Mouse (Mus musculus): ENCODE data around the gene Epha3. TPM values are rescaled to one million over a fixed set of nuclear protein-coding genes. Genes with fewer than 3 reads are reported as not detected.

Gene Epha3
- polyA plus RNA-seq, 1 experiment from 2014 or later = 35.0 TPM

DNA sequence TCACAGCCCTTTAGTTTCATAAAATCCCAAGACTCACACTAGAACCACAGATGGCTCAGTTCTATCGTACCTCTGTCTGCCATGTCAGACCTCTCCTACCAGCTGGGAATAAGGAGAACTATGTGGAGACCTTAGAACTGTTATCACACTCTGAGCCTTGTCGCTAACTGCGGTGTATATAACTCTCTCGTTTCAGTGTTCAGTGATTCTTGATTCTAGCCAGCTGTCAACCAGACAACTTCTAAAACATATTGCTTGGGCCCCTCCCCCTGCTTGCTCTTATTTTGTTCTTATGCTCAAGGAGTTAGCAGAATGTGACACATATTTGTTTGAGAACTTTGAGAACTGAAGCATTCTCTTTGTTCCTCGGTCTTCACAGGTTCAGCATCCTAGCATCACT, 83.8 kb downstream of the Epha3 start:
- H3K9me3 ChIP-seq = no peaks in the 10 kb centered on the region
- no peak overlapping the region for H3K27ac ChIP-seq
- WGBS = 36% methylated on average over 5 of the region's 5 CpGs
- no peak for ATAC-seq (ENCODE audit: borderline replicate concordance, extremely low read depth, low FRiP score, low TSS enrichment)
- H3K4me2 ChIP-seq = no peak overlapping the region
- no peaks in the 10 kb centered on the region for H3K27me3 ChIP-seq
- no peak overlapping the region for H3K4me3 ChIP-seq
- H3K9ac ChIP-seq = no peak overlapping the region
- H3K36me3 ChIP-seq = no peaks in the 10 kb centered on the region
- 0 out of 2 replicates have a peak, but pooled peaks cover 3% of the 10 kb centered on the region for H3K4me1 ChIP-seq

DNA sequence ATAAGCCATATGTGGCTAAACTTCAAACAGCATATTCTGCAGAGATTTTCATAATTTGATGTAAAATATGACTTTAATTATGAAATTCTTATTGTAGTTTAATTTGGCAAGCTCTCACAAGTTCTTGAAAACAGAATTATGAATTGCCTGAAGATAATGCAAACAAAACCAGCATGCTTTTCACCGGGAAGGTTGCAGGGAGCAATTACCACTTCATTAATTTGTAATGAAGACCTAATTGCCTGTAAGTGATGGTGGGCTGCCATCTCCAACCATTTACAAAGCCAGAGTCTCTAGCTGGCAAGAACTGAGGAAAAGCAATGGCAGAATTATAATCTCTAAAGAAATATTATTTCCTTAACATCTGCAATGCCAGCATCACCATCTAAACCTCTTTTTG, 86.2 kb downstream of the Epha3 start:
- 21% methylated on average over 1 of the region's 1 CpGs for WGBS

DNA sequence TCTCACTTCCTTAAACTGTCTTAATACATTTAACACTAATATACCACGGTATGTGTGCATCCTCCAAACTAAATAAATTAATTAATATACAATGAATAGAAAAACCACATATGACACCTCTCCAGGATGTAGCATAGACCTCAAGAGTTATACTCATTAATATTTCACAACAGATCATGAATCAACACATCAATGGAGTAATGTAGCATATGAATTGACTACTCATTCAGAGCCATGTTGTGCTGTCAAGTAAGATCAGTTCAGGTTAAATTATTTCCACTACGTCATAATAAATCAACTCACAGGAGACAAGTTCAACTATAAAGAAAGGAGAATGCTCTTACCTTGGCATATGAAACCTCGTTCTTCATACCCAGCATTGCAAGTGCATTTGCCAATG, 91.4 kb downstream of the Epha3 start:
- H3K4me2 ChIP-seq = no peak overlapping the region
- no peak overlapping the region for H3K4me3 ChIP-seq
- H3K9ac ChIP-seq = no peak overlapping the region
- 92% methylated on average over 3 of the region's 3 CpGs for WGBS
- H3K36me3 ChIP-seq = no peaks in the 10 kb centered on the region
- H3K4me1 ChIP-seq = no peaks in the 10 kb centered on the region
- H3K9me3 ChIP-seq = no peaks in the 10 kb centered on the region
- H3K27me3 ChIP-seq = no peaks in the 10 kb centered on the region
- H3K27ac ChIP-seq = no peak overlapping the region
- ATAC-seq (ENCODE audit: borderline replicate concordance, extremely low read depth, low FRiP score, low TSS enrichment) = no peak

More for the DNA sequence above, 86.2 kb downstream of the Epha3 start:
- no peaks in the 10 kb centered on the region for H3K36me3 ChIP-seq
- no peak overlapping the region for H3K9ac ChIP-seq
- H3K27me3 ChIP-seq = no peaks in the 10 kb centered on the region
- no peak overlapping the region for H3K4me2 ChIP-seq
- H3K9me3 ChIP-seq = no peaks in the 10 kb centered on the region
- H3K4me3 ChIP-seq = no peak overlapping the region
- H3K27ac ChIP-seq = no peak overlapping the region
- H3K4me1 ChIP-seq = 0 out of 2 replicates have a peak, but pooled peaks cover 3% of the 10 kb centered on the region
- no peak for ATAC-seq (ENCODE audit: borderline replicate concordance, extremely low read depth, low FRiP score, low TSS enrichment)

DNA sequence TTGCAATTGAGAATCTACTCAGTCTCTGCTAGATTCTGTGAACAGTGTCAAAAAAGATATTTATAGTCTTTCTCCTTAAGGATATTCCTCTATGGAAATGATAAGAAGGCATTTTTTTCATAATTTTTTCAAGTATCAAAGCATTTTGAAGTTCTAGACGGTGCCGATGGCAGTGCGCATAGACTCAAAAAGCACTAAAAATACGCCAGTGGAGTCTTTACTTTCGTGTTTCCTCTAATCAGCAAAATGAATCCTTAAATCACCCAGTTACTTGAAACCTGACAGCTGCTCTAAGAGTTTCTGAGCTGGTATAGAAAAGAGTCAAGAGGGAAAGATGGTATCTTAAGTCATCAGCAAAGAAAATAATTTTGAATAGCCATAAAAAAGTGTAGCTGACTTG, 96.4 kb downstream of the Epha3 start:
- Histone ChIP-seq H3K9ac (no peak overlapping the region), H3K36me3 (no peaks in the 10 kb centered on the region), H3K4me1 (no peaks in the 10 kb centered on the region), H3K9me3 (no peaks in the 10 kb centered on the region), H3K4me2 (no peak overlapping the region), H3K27ac (no peak overlapping the region), H3K27me3 (no peaks in the 10 kb centered on the region), H3K4me3 (no peak overlapping the region)
- 56% methylated on average over 5 of the region's 5 CpGs for WGBS
- no peak for ATAC-seq (ENCODE audit: borderline replicate concordance, extremely low read depth, low FRiP score, low TSS enrichment)

DNA sequence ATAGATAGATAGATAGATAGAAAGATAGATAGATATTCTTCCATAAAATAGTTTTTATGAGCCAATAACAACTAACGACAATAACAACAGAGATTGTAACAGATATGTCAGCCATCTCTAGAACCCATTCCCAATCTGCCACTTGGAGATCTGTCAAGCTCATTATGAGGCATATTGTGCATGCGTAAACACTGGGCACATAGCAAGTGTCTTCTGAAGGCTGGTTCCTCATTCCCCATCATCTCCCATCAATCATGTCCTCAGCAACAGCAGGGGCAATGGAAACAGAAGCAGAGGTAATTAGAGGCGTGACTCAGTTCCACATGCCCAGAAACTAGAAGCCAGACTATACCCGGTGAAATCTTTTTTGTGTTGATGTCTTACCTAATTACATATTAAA, 102.8 kb downstream of the Epha3 start:
- Histone ChIP-seq H3K36me3 (no peaks in the 10 kb centered on the region), H3K4me1 (no peaks in the 10 kb centered on the region), H3K27me3 (no peaks in the 10 kb centered on the region), H3K9ac (no peak overlapping the region), H3K4me3 (no peak overlapping the region), H3K27ac (no peak overlapping the region), H3K9me3 (no peaks in the 10 kb centered on the region), H3K4me2 (no peak overlapping the region)
- no peak for ATAC-seq (ENCODE audit: borderline replicate concordance, extremely low read depth, low FRiP score, low TSS enrichment)
- 82% methylated on average over 4 of the region's 4 CpGs for WGBS

DNA sequence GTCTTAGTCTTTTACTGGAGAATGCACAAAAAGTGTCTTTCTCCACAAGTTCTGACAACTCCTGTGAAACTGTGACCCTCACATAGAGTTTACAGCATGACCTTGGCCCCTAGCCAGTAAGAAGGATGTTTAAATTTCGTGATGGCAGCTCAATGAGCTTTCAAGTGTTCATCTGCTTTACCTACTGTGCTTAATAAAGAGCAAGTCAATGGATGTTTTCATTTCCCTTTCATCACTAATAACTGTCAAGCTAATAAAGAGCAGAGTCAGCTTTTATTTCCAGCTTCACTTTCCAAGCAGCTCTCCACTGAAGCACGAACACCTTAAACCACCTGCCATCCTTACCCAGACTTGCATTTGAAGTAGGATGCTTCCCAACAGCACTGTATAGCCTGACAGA, 103.9 kb downstream of the Epha3 start:
- Histone ChIP-seq H3K4me2 (no peak overlapping the region), H3K36me3 (no peaks in the 10 kb centered on the region), H3K27ac (no peak overlapping the region), H3K9me3 (no peaks in the 10 kb centered on the region), H3K4me1 (no peaks in the 10 kb centered on the region), H3K9ac (no peak overlapping the region), H3K27me3 (no peaks in the 10 kb centered on the region), H3K4me3 (no peak overlapping the region)
- no peak for ATAC-seq (ENCODE audit: borderline replicate concordance, extremely low read depth, low FRiP score, low TSS enrichment)
- whole genome bisulfite sequencing = 32% methylated on average over 2 of the region's 2 CpGs

DNA sequence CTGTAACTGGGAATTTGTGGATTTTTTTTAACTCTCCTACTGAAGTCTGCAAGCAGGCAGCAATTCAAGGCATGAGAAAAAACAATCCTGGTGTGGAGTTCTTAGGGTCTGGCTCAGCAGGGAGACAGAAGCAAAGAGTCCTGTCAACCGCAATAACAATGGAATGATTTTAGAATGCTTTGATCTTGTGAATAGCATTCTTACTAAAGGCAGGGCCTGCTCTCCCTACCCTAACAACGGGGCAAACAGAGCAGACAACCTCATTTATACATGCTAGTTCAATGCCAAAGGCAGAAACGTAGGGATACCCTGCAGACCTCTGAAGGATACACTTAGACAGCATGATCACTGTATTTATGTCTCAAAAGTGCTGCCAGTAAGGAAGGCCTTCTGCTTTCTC, 110.9 kb downstream of the Epha3 start:
- H3K4me3 ChIP-seq = no peak overlapping the region
- 21% methylated on average over 3 of the region's 3 CpGs for WGBS
- no peak overlapping the region for H3K9ac ChIP-seq
- no peak for ATAC-seq (ENCODE audit: borderline replicate concordance, extremely low read depth, low FRiP score, low TSS enrichment)
- no peak overlapping the region for H3K4me2 ChIP-seq
- no peak overlapping the region for H3K27ac ChIP-seq
- H3K4me1 ChIP-seq = no peaks in the 10 kb centered on the region
- no peaks in the 10 kb centered on the region for H3K9me3 ChIP-seq
- no peaks in the 10 kb centered on the region for H3K36me3 ChIP-seq
- H3K27me3 ChIP-seq = no peaks in the 10 kb centered on the region

DNA sequence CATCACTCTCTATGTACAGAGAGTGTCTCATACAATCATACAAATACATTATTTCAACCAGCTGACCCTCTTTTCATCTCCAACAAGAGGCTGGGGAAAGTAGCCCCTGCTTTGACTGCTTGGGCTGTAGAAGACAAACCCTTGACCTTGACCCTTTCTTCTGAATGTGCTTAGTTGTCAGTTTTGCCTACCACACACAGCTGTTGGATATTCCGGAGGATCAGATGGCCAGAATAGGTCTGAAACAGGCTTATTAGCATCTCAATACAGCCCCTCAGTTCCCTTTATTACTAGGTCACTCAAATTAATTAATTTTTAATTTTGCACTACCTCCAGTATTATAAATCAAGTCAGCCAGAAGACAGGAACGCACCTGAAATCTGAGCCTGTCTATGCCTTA, 116.2 kb downstream of the Epha3 start:
- Histone ChIP-seq H3K4me3 (no peak overlapping the region), H3K4me1 (no peaks in the 10 kb centered on the region), H3K36me3 (no peaks in the 10 kb centered on the region), H3K4me2 (no peak overlapping the region), H3K27me3 (no peaks in the 10 kb centered on the region), H3K9ac (no peak overlapping the region), H3K27ac (no peak overlapping the region), H3K9me3 (no peaks in the 10 kb centered on the region)
- 59% methylated on average over 2 of the region's 2 CpGs for WGBS
- no peak for ATAC-seq (ENCODE audit: borderline replicate concordance, extremely low read depth, low FRiP score, low TSS enrichment)

DNA sequence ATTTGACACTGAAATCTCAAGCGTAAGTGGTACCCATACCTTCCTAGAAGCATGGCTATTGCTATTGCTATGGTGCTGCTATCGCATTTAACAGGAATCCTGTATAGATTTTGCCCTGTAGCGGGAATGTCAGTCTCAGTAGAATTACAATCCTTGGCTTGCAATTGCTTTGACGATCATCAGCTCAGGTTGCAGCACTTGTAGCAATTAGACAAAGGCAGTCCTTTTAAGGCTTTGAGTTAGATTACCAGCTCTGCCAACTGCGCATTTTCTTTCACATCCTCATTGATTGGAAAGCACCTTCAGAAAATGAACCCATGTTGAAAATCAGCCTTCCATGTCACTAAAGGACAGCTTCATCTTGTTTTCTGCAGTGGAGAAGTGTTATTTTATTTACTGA, 118.5 kb downstream of the Epha3 start:
- Histone ChIP-seq H3K4me2 (no peak overlapping the region), H3K27me3 (no peaks in the 10 kb centered on the region), H3K4me1 (no peaks in the 10 kb centered on the region), H3K27ac (no peak overlapping the region), H3K36me3 (no peaks in the 10 kb centered on the region), H3K9ac (no peak overlapping the region), H3K9me3 (no peaks in the 10 kb centered on the region), H3K4me3 (no peak overlapping the region)
- 79% methylated on average over 5 of the region's 5 CpGs for WGBS
- ATAC-seq (ENCODE audit: borderline replicate concordance, extremely low read depth, low FRiP score, low TSS enrichment) = no peak

DNA sequence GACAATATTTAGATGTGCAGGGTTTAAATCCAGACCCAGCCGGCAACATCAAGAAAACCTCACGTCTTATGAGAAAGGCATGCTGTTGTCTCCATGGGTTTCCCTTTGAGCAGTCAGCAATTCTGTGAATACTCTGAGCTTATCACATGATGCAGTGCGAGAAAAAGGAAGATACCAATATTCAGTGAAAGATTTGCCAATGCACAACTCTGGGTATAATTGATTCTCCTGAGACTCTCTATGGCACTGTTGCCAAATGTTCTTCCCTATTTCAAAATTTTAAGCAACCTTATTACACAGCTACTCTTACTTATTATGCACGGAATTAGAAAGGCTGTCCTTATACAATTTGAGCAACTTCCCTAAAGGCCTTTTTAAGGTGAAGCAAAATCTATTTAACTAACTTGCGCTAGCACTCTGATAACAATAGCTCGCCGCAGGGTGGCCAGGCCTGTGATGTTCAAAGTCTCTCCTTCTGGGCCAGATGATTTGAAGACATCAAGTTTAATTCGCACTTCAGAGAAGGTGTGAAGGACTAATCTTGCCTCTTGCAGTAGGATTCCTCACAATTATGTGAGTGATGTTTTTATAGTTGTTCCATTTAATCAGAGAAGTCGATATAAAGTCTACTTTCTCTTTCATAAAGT, 120.6 kb downstream of the Epha3 start:
- Histone ChIP-seq H3K4me3 (no peak overlapping the region), H3K9ac (no peak overlapping the region), H3K36me3 (no peaks in the 10 kb centered on the region), H3K9me3 (no peaks in the 10 kb centered on the region), H3K27me3 (no peaks in the 10 kb centered on the region), H3K27ac (no peak overlapping the region), H3K4me2 (no peak overlapping the region), H3K4me1 (no peaks in the 10 kb centered on the region)
- 55% methylated on average over 9 of the region's 9 CpGs for WGBS
- ATAC-seq (ENCODE audit: borderline replicate concordance, extremely low read depth, low FRiP score, low TSS enrichment) = no peak

DNA sequence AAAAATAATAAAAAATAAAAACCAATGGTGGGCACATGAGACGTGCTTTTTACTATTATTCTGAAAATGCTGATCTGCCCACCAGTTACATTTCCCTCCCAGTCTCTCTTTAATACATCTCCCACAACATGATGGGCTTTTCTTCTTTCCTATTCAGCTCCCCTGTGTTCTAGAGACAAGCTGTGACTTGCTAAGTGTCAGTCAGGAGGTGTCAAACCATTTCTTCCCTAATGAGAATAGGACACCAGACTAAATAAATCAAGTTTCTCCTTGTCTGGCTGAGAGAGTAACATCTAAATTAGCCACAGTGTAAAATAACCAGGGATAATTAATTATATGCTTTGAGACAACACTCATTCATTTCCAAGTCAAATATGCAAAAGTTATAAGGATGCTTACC, 144.7 kb downstream of the Epha3 start:
- Histone ChIP-seq H3K9me3 (no peaks in the 10 kb centered on the region), H3K36me3 (no peaks in the 10 kb centered on the region), H3K9ac (no peak overlapping the region), H3K4me1 (no peaks in the 10 kb centered on the region), H3K4me2 (no peak overlapping the region), H3K27ac (no peak overlapping the region), H3K27me3 (no peaks in the 10 kb centered on the region), H3K4me3 (no peak overlapping the region)
- WGBS = 59% methylated on average over 1 of the region's 1 CpGs
- ATAC-seq (ENCODE audit: borderline replicate concordance, extremely low read depth, low FRiP score, low TSS enrichment) = no peak

DNA sequence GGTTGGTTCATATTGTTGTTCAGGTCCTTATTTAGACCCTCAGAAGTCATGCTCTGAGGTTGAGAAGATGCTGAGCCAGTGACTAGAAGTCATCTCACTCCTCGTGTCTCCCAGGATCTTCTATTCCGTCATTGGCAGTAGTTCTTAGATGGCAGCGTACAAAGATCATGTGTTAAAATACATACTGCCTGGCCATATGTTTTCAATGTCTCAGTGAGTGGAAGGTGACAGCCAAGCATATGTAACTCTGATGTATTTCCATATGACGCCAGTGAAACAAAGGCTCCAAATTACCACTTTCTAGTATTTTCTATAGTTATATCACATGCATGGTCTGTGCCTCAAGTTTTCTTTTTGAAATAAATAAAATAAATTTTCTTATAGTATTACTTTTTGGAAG, 146.7 kb downstream of the Epha3 start:
- Histone ChIP-seq H3K27me3 (no peaks in the 10 kb centered on the region), H3K4me1 (no peaks in the 10 kb centered on the region), H3K4me2 (no peak overlapping the region), H3K36me3 (no peaks in the 10 kb centered on the region), H3K27ac (no peak overlapping the region), H3K9me3 (no peaks in the 10 kb centered on the region), H3K9ac (no peak overlapping the region), H3K4me3 (no peak overlapping the region)
- ATAC-seq (ENCODE audit: borderline replicate concordance, extremely low read depth, low FRiP score, low TSS enrichment) = no peak
- 87% methylated on average over 4 of the region's 4 CpGs for WGBS

Measured in lung, embryonic 15.5 days (tissue).